ENCODE assay signal across 8 mouse cellular contexts in genomic region chr2:118111488-118112131, GRCm38 (mm10). TPM values are rescaled to one million over a fixed set of nuclear protein-coding genes. Genes with fewer than 3 reads are reported as not detected.
DNase-seq lines count a peak whose midpoint lies in the region; ATAC-seq and TF ChIP-seq lines count a peak whose summit lies in the region.

Gene Thbs1, plus strand, starts transcription at chr2:118111876.

- TF ChIP-seq EP300 in heart, postnatal 0 days (IDR thresholded peaks at IDR 0.05; ENCODE audit: low read depth) = no peak

- no peak within 1 kb of the TSS for H3K27ac ChIP-seq in forebrain, embryonic 13.5 days
- peak within 1 kb of the TSS; percentile 70 for H3K27ac ChIP-seq in heart, postnatal 0 days (ENCODE audit: low read depth)
- H3K27ac ChIP-seq in liver, embryonic 15.5 days (replicated peaks) = peak within 1 kb of the TSS; percentile 38; the same call in 1 of the 2 replicates
- H3K27ac ChIP-seq in neural tube, embryonic 11.5 days (ENCODE audit: low read depth, low read length) = no peak within 1 kb of the TSS

- peak within 1 kb of the TSS; percentile 81 for H3ac ChIP-seq in C2C12 (ENCODE audit: control insufficient read depth, insufficient read length, low read depth)

- H3K27me3 ChIP-seq in C2C12 (ENCODE audit: control insufficient read depth, insufficient read depth, insufficient read length) = no peaks in the 10 kb centered on the region
- H3K27me3 ChIP-seq in forebrain, embryonic 13.5 days = peaks cover 10% of the 10 kb centered on the region
- 0 out of 2 replicates have a peak, but pooled peaks cover 14% of the 10 kb centered on the region for H3K27me3 ChIP-seq in heart, postnatal 0 days (ENCODE audit: control insufficient read depth, insufficient read depth, low read length)
- peaks cover 20% of the 10 kb centered on the region for H3K27me3 ChIP-seq in liver, embryonic 15.5 days
- H3K27me3 ChIP-seq in neural tube, embryonic 11.5 days (ENCODE audit: control insufficient read depth, insufficient read depth, low read length) = 0 out of 2 replicates have a peak, but pooled peaks cover 5% of the 10 kb centered on the region

- TF ChIP-seq POLR2A in brain, embryonic 14.5 days (IDR thresholded peaks at IDR 0.05; ENCODE audit: borderline replicate concordance, extremely low read depth, insufficient read depth, insufficient read length, poor library complexity, severe bottlenecking) = peak; percentile 33; the same call in 1 of the 2 replicates

- H3K79me3 ChIP-seq in C2C12 (ENCODE audit: low read depth) = peaks cover 46% of the 10 kb centered on the region

- H3K36me3 ChIP-seq in C2C12 (ENCODE audit: control insufficient read depth, insufficient read depth) = peaks cover 43% of the 10 kb centered on the region
- H3K36me3 ChIP-seq in forebrain, embryonic 13.5 days (ENCODE audit: poor library complexity, severe bottlenecking) = no peaks in the 10 kb centered on the region
- H3K36me3 ChIP-seq in heart, postnatal 0 days (replicated peaks; ENCODE audit: control insufficient read depth, insufficient read depth, low read length) = no peaks in the 10 kb centered on the region
- H3K36me3 ChIP-seq in liver, embryonic 15.5 days (replicated peaks) = no peaks in the 10 kb centered on the region
- no peaks in the 10 kb centered on the region for H3K36me3 ChIP-seq in neural tube, embryonic 11.5 days (ENCODE audit: control insufficient read depth, insufficient read depth, low read length)

- H3K4me1 ChIP-seq in forebrain, embryonic 13.5 days = peaks cover 25% of the 10 kb centered on the region
- H3K4me1 ChIP-seq in heart, postnatal 0 days (ENCODE audit: control insufficient read depth, insufficient read depth) = peaks cover 5% of the 10 kb centered on the region
- H3K4me1 ChIP-seq in liver, embryonic 15.5 days (replicated peaks) = 0 out of 2 replicates have a peak, but pooled peaks cover 7% of the 10 kb centered on the region
- H3K4me1 ChIP-seq in neural tube, embryonic 11.5 days (ENCODE audit: control insufficient read depth, insufficient read depth, low read length) = 0 out of 2 replicates have a peak, but pooled peaks cover 4% of the 10 kb centered on the region

- H3K9me3 ChIP-seq in forebrain, embryonic 13.5 days (replicated peaks) = no peaks in the 10 kb centered on the region
- no peaks in the 10 kb centered on the region for H3K9me3 ChIP-seq in heart, postnatal 0 days (replicated peaks; ENCODE audit: control insufficient read depth, low read length)
- no peaks in the 10 kb centered on the region for H3K9me3 ChIP-seq in liver, embryonic 15.5 days (replicated peaks)
- no peaks in the 10 kb centered on the region for H3K9me3 ChIP-seq in neural tube, embryonic 11.5 days (ENCODE audit: control insufficient read depth, low read length)

- under 1% methylated on average over 36 of the region's 36 CpGs for WGBS in forebrain, embryonic 13.5 days
- WGBS in heart, postnatal 0 days = under 1% methylated on average over 35 of the region's 36 CpGs
- under 1% methylated on average over 34 of the region's 36 CpGs for WGBS in liver, embryonic 15.5 days (ENCODE audit: insufficient replicate concordance)
- WGBS in neural tube, embryonic 11.5 days = 1% methylated on average over 36 of the region's 36 CpGs

- peak within 1 kb of the TSS; percentile 91 for H3K4me2 ChIP-seq in forebrain, embryonic 13.5 days
- peak within 1 kb of the TSS; percentile 93 for H3K4me2 ChIP-seq in heart, postnatal 0 days (ENCODE audit: low read depth, low read length)
- peak within 1 kb of the TSS; percentile 69 for H3K4me2 ChIP-seq in liver, embryonic 15.5 days
- peak within 1 kb of the TSS; percentile 79 for H3K4me2 ChIP-seq in neural tube, embryonic 11.5 days (ENCODE audit: low read depth)

- peak within 1 kb of the TSS; percentile 77 for H3K4me3 ChIP-seq in C2C12 (ENCODE audit: insufficient read depth, poor library complexity, severe bottlenecking)
- peak within 1 kb of the TSS; percentile 52 for H3K4me3 ChIP-seq in forebrain, embryonic 13.5 days
- H3K4me3 ChIP-seq in heart, postnatal 0 days (ENCODE audit: low read depth, low read length) = peak within 1 kb of the TSS; percentile 62
- H3K4me3 ChIP-seq in liver, embryonic 15.5 days (replicated peaks) = peak within 1 kb of the TSS; percentile 45
- peak within 1 kb of the TSS; percentile 43 for H3K4me3 ChIP-seq in neural tube, embryonic 11.5 days (ENCODE audit: low read depth, low read length)

- no peak for TF ChIP-seq CTCF in C2C12 (IDR thresholded peaks at IDR 0.05; ENCODE audit: control insufficient read depth, insufficient read depth, insufficient read length)
- no peak for TF ChIP-seq CTCF in brain, embryonic 14.5 days (IDR thresholded peaks at IDR 0.05; ENCODE audit: borderline replicate concordance, extremely low read depth, insufficient read depth, insufficient read length)
- TF ChIP-seq CTCF in heart, postnatal 0 days (IDR thresholded peaks at IDR 0.05; ENCODE audit: low read depth) = no peak

- H3K9ac ChIP-seq in forebrain, embryonic 13.5 days = peak within 1 kb of the TSS; percentile 68
- peak within 1 kb of the TSS; percentile 43 for H3K9ac ChIP-seq in heart, postnatal 0 days (replicated peaks; ENCODE audit: low read depth, low read length)
- H3K9ac ChIP-seq in liver, embryonic 15.5 days = no peak within 1 kb of the TSS
- peak within 1 kb of the TSS; percentile 54 for H3K9ac ChIP-seq in neural tube, embryonic 11.5 days (ENCODE audit: low read length)

- peaks cover 50% of the 10 kb centered on the region for H3K79me2 ChIP-seq in C2C12 (ENCODE audit: control insufficient read depth, insufficient read depth)

- peak; percentile 80 for DNase-seq in brain, embryonic 14.5 days (ENCODE audit: low read depth)
- peak; percentile 61 for DNase-seq in heart, postnatal 0 days (ENCODE audit: low spot score)
- DNase-seq in kidney, postnatal 36 days = peak; percentile 81 to 84
- peak; percentile 76 for DNase-seq in neural tube, embryonic 11.5 days (ENCODE audit: low spot score)
- peak; percentile 73 for DNase-seq in testis, postnatal 14 days (ENCODE audit: low spot score)

- peak; percentile 66 for ATAC-seq in forebrain, embryonic 13.5 days
- peak; percentile 66 for ATAC-seq in heart, postnatal 0 days (ENCODE audit: insufficient read depth, low read depth)
- ATAC-seq in liver, embryonic 15.5 days (ENCODE audit: insufficient read depth) = peak; percentile 53; the same call in 1 of the 2 replicates
- ATAC-seq in neural tube, embryonic 11.5 days (ENCODE audit: insufficient read depth, low FRiP score, low TSS enrichment) = peak; percentile 69

TF ChIP-seq in C2C12, 6 proteins besides CTCF, POLR2A, EP300 and RAD21:
- TF ChIP-seq CEBPB (IDR thresholded peaks at IDR 0.05; ENCODE audit: low read depth) = peak; percentile 36
- TF ChIP-seq MYOG (IDR thresholded peaks at IDR 0.05; ENCODE audit: control insufficient read depth, extremely low read depth, insufficient read length) = no peak
- TF ChIP-seq MAX (IDR thresholded peaks at IDR 0.05) = no peak

RNA-seq across cellular contexts. Expression of gene Thbs1, which starts in this region (rescaled TPM):
- polyA plus RNA-seq in C2C12 (2012; fragmentation: generic; extraction: Trizol) = 126 TPM
- 3.0 and 9.3 TPM in 2 replicates for polyA plus RNA-seq in brain, embryonic 14.5 days (2012; rRNA removed)
- polyA plus RNA-seq in forebrain, embryonic 13.5 days (2015; fragmentation: Nextera tagmentation; extraction: Ambion mirVana) = 5.9 and 9.2 TPM in 2 replicates
- total RNA-seq in heart, postnatal 0 days (2014; rRNA removed; ENCODE audit: low replicate concordance) = 62.6 and 68.1 TPM in 2 replicates
- polyA plus RNA-seq in heart, postnatal 0 days (2015; fragmentation: Nextera tagmentation; extraction: Ambion mirVana) = 8.0 and 9.5 TPM in 2 replicates
- polyA plus RNA-seq in liver, embryonic 15.5 days (2015; fragmentation: Nextera tagmentation; extraction: Ambion mirVana) = 26.0 and 29.6 TPM in 2 replicates
- polyA plus RNA-seq in neural tube, embryonic 11.5 days (2014; fragmentation: Nextera tagmentation; extraction: Ambion mirVana) = 34.9 and 36.9 TPM in 2 replicates

Comparison
In these comparisons a context has a peak if more than half of its experiments do, and no peak if none do; other contexts are left out.
1. H3K27ac ChIP-seq: peak in heart, postnatal 0 days (single experiment) and liver, embryonic 15.5 days (single experiment); none in forebrain, embryonic 13.5 days (single experiment) and neural tube, embryonic 11.5 days (single experiment).
2. Peak in every context shown above with its lines, with median percentiles within 50 percentile points of each other: H3K4me3 ChIP-seq, DNase-seq, ATAC-seq and H3K4me2 ChIP-seq.